Mouse (Mus musculus) testis, postnatal 10 days (tissue): ENCODE data around the gene Lrrc75b.

ENCODE experiments used
- DNase-seq: peaks from one replicate; pipeline ENCODE4 v3.0.0; 2021; ENCODE audit warnings: low spot score

Gene Lrrc75b

GRCm38 (mm10) chr10:75501641-75502040 lies 58.5 kb downstream of the Lrrc75b start:
- no peak for DNase-seq

- no peak for DNase-seq
Measured at GRCm38 (mm10) chr10:75500345-75500744, 59.8 kb downstream of the Lrrc75b start.
